Mouse (Mus musculus) adrenal gland, adult (tissue): ENCODE results near the gene Pcsk1.

Source experiments
- DNase-seq, 2 experiments: peaks; one replicate each; pipeline ENCODE4 v3.0.0; 2022 to 2023; ENCODE audit warnings: low spot score in 1 of 2; ENCODE audit not compliant: inconsistent age in 2 of 2

The Pcsk1 gene

GRCm38 (mm10) chr13:75089721-75090410, at the start of gene Pcsk1:
Gene Pcsk1 (plus strand): TSS chr13:75089826.
- peak; percentile 35 to 62 for DNase-seq

GRCm38 (mm10) chr13:75058818-75059217, 30.8 kb upstream of the Pcsk1 start:
- DNase-seq = no peak

GRCm38 (mm10) chr13:75063947-75064346, 25.7 kb upstream of the Pcsk1 start:
- no peak for DNase-seq

GRCm38 (mm10) chr13:75088597-75088996, 1.0 kb upstream of the Pcsk1 start:
- DNase-seq = peak in 1 of 2 experiments; percentile 62

- peak in 1 of 2 experiments; percentile 9 for DNase-seq
Observed at GRCm38 (mm10) chr13:75090411-75090779, 769 bp downstream of the Pcsk1 start.

- DNase-seq = peak in 1 of 2 experiments; percentile 22
Observed at GRCm38 (mm10) chr13:75091071-75091470, 1.4 kb downstream of the Pcsk1 start.

- DNase-seq = no peak
Observed at GRCm38 (mm10) chr13:75095487-75095886, 5.9 kb downstream of the Pcsk1 start.

- peak in 1 of 2 experiments; percentile 19 for DNase-seq
Observed at GRCm38 (mm10) chr13:75113114-75113513, 23.5 kb downstream of the Pcsk1 start.

GRCm38 (mm10) chr13:75114007-75114424, 24.4 kb downstream of the Pcsk1 start:
- no peak for DNase-seq

- no peak for DNase-seq
Observed at GRCm38 (mm10) chr13:75114838-75115237, 25.2 kb downstream of the Pcsk1 start.

- DNase-seq = no peak
Observed at GRCm38 (mm10) chr13:75135833-75136232, 46.2 kb downstream of the Pcsk1 start.

GRCm38 (mm10) chr13:75160661-75161060, 71.0 kb downstream of the Pcsk1 start:
- no peak for DNase-seq

- DNase-seq = no peak
Observed at GRCm38 (mm10) chr13:75163408-75163807, 73.8 kb downstream of the Pcsk1 start.
